Comparison of ENCODE assay signal across 8 mouse cellular contexts in the genomic region with DNA sequence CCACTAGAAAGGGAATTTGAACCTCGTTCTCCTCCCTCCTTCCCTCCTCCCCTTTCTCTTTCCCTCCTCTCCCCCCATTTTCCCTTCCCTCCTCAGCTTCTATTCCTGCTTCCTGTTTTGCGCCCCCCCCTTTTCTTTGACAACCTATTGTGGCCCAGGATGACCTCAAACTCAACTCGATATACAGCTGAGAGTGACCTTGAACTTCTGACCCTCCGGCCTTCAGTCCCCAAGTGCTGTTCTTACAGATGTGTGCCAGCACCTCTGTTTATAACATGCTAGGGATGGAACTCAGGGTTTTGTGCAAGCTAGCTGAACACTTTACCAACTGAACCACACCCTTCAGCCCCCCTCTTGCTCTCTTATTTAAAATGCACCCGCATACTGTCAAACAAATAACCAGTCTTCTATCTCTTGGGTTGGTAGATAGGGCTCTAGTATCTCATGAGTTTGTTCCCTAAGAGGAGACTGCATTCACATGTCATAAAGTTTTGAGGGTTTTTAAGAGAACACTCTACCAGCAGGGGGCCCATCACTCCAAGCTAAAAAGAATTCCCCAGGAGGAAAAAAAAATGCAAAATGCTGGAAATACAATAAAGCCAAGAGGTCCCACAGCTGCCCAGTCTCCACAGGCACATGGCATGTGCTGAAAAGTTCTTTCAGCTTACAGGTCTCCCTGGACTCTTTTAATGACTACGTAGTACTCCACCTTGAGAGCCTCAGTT. TPM values are rescaled to one million over a fixed set of nuclear protein-coding genes. Genes with fewer than 3 reads are reported as not detected.
DNase-seq lines count a peak whose midpoint lies in the region; ATAC-seq and TF ChIP-seq lines count a peak whose summit lies in the region.
"Had no signal": no experiment of that assay in that cellular context is flagged by ENCODE, and none has a peak within 500 bp of the region (broad histone marks: within the 10 kb centered on the region; RNA-seq: fewer than 3 reads in every experiment).

No protein-coding gene starts in this region.

- no peak for TF ChIP-seq POLR2A in kidney, adult 2 months (IDR thresholded peaks at IDR 0.05; ENCODE audit: low read depth, low read length)
- TF ChIP-seq POLR2A in CH12.LX (IDR thresholded peaks at IDR 0.05; ENCODE audit: low read depth, low read length): no peak

- dilution Hi-C loops in CH12.LX (cut with MboI; ENCODE audit: extremely low pct_ligation_motif_present, extremely low pct_unique_long_range_greater_than_20kb, low sequenced_read_pairs): no loop called here

- H3K9me3 ChIP-seq in kidney, embryonic 15.5 days (replicated peaks): no peaks in the 10 kb centered on the region
- H3K9me3 ChIP-seq in CH12.LX (replicated peaks; ENCODE audit: low read length): peaks cover 4% of the 10 kb centered on the region
- H3K9me3 ChIP-seq: midbrain, embryonic 12.5 days had no signal

- DNase-seq in kidney, adult 2 months: peak; percentile 59
- DNase-seq in 3T3-L1 (ENCODE audit: low read depth, low spot score) (peak; percentile 83), CH12.LX (ENCODE audit: extremely low read depth) (peak; percentile 52)
- DNase-seq in forelimb bud, embryonic 11.5 days (ENCODE audit: low read depth, low spot score): peak; percentile 40
- DNase-seq in retina, postnatal 1 day: no peak
- no peak for DNase-seq in frontal cortex, postnatal 10 days (ENCODE audit: low spot score in 2 of 2)

- no peak for TF ChIP-seq EP300 in CH12.LX (IDR thresholded peaks at IDR 0.05; ENCODE audit: low read length)

- H3K27ac ChIP-seq in kidney, adult 2 months (ENCODE audit: insufficient read depth, low read depth, low read length): no peak overlapping the region
- H3K27ac ChIP-seq in kidney, embryonic 15.5 days: no peak overlapping the region
- no peak overlapping the region for H3K27ac ChIP-seq in CH12.LX (ENCODE audit: insufficient read depth, low read depth)
- H3K27ac ChIP-seq: midbrain, embryonic 12.5 days had no signal

- H3K27me3 ChIP-seq in kidney, adult 2 months (replicated peaks; ENCODE audit: control insufficient read depth, insufficient read depth, low read length): no peaks in the 10 kb centered on the region
- H3K27me3 ChIP-seq in kidney, embryonic 15.5 days: peaks cover 9% of the 10 kb centered on the region; the same call in 1 of the 2 replicates
- no peaks in the 10 kb centered on the region for H3K27me3 ChIP-seq in CH12.LX (replicated peaks)

- H3K4me3 ChIP-seq in kidney, adult 2 months (ENCODE audit: insufficient read depth, low read depth, low read length): no peak overlapping the region
- no peak overlapping the region for H3K4me3 ChIP-seq in kidney, embryonic 15.5 days (replicated peaks)
- H3K4me3 ChIP-seq in CH12.LX (replicated peaks in 1 of 3; ENCODE audit: low read depth in 2 of 3, low read length in 2 of 3, poor library complexity in 1 of 3): no peak overlapping the region
- H3K4me3 ChIP-seq: midbrain, embryonic 12.5 days had no signal

- no peaks in the 10 kb centered on the region for H3K4me1 ChIP-seq in kidney, adult 2 months (ENCODE audit: control insufficient read depth, insufficient read depth, low read length)
- H3K4me1 ChIP-seq in kidney, embryonic 15.5 days: no peaks in the 10 kb centered on the region
- H3K4me1 ChIP-seq in CH12.LX (ENCODE audit: control insufficient read depth in 1 of 2, insufficient read depth in 2 of 2): peaks cover 2 to 14% of the 10 kb centered on the region in 2 experiments; a peak in 3 of 4 replicates
- H3K4me1 ChIP-seq: midbrain, embryonic 12.5 days had no signal

- no peak for ATAC-seq in kidney, embryonic 15.5 days (replicated peaks; ENCODE audit: low FRiP score)

- TF ChIP-seq RAD21 in CH12.LX (IDR thresholded peaks at IDR 0.05; ENCODE audit: low read depth, low read length): peak; percentile 84

- H3K4me2 ChIP-seq in kidney, embryonic 15.5 days: no peak overlapping the region
- H3K4me2 ChIP-seq in CH12.LX (ENCODE audit: insufficient read depth, low read depth, poor library complexity, severe bottlenecking): no peak overlapping the region
- H3K4me2 ChIP-seq: midbrain, embryonic 12.5 days had no signal

- H3K9ac ChIP-seq in kidney, embryonic 15.5 days: no peak overlapping the region
- no peak overlapping the region for H3K9ac ChIP-seq in CH12.LX (ENCODE audit: insufficient read depth, low read depth)
- H3K9ac ChIP-seq: midbrain, embryonic 12.5 days had no signal

- H3K36me3 ChIP-seq in kidney, adult 2 months (ENCODE audit: control insufficient read depth, insufficient read depth, low read length): no peaks in the 10 kb centered on the region
- H3K36me3 ChIP-seq in kidney, embryonic 15.5 days: no peaks in the 10 kb centered on the region
- H3K36me3 ChIP-seq in CH12.LX (replicated peaks in 1 of 2; ENCODE audit: control insufficient read depth in 1 of 2, insufficient read depth in 1 of 2, low read length in 1 of 2): no peaks in the 10 kb centered on the region
- H3K36me3 ChIP-seq: midbrain, embryonic 12.5 days had no signal

- 67% methylated on average over 6 of the region's 6 CpGs for WGBS in kidney, adult 2 months
- 62% methylated on average over 6 of the region's 6 CpGs for WGBS in kidney, embryonic 15.5 days

- no peak for TF ChIP-seq CTCF in kidney, adult 2 months (conservative IDR thresholded peaks at IDR 0.05; ENCODE audit: insufficient read depth, insufficient read length, low read depth, low read length)
- peak in 1 of 2 experiments; percentile 85; a peak in 2 of 4 replicates for TF ChIP-seq CTCF in CH12.LX (conservative IDR thresholded peaks at IDR 0.05 in 1 of 2, IDR thresholded peaks at IDR 0.05 in 1 of 2; ENCODE audit: low read depth in 2 of 2, low read length in 2 of 2)

- no peaks in the 10 kb centered on the region for H3K79me2 ChIP-seq in CH12.LX (replicated peaks; ENCODE audit: control insufficient read depth, extremely low read depth, insufficient read depth, poor library complexity, severe bottlenecking)

- in situ Hi-C loops in CH12.LX (cut with MboI; ENCODE audit: low pct_ligation_motif_present, low pct_unique_long_range_greater_than_20kb, low sequenced_read_pairs): loop anchor here (25.0 kb wide), 1 partner anchor 421 kb away; no protein-coding TSS in a partner anchor

TF ChIP-seq in CH12.LX, 34 proteins besides CTCF, POLR2A, EP300 and RAD21:
- TF ChIP-seq ZKSCAN1 (IDR thresholded peaks at IDR 0.05; ENCODE audit: borderline replicate concordance, low read depth, low read length) (no peak), SMC3 (IDR thresholded peaks at IDR 0.05; ENCODE audit: low read depth, low read length) (peak; percentile 94), MAX (IDR thresholded peaks at IDR 0.05; ENCODE audit: low read length) (peak; percentile 36; the same call in 1 of the 2 replicates), BHLHE40 (IDR thresholded peaks at IDR 0.05; ENCODE audit: low read depth, low read length) (peak; percentile 23; the same call in 1 of the 2 replicates), MAFK (IDR thresholded peaks at IDR 0.05; ENCODE audit: insufficient replicate concordance, low read length) (no peak), ZNF384 (IDR thresholded peaks at IDR 0.05; ENCODE audit: low read depth, low read length) (peak; percentile 94), ZC3H11A (IDR thresholded peaks at IDR 0.05; ENCODE audit: low read depth, low read length) (peak; percentile 94)

RNA-seq across cellular contexts. Expression of a gene that starts 20.8 kb away (rescaled TPM):
- 0.53 and 0.69 TPM in 2 replicates for polyA plus RNA-seq in kidney, adult 2 months (2012; rRNA removed)
- polyA plus RNA-seq in kidney, embryonic 15.5 days (2015; fragmentation: Nextera tagmentation; extraction: Ambion mirVana): 1.0 and 2.5 TPM in 2 replicates
- 0.21 and 0.25 TPM in 2 replicates for total RNA-seq in CH12.LX (2012; rRNA removed)
- total RNA-seq in CH12.LX (2014; rRNA removed): 0.30 TPM in 1 of 2 replicates, not detected in the other
- 0.25 TPM in 1 of 2 replicates, not detected in the other for polyA plus RNA-seq in CH12.LX (2012; ENCODE audit: insufficient read length, low read depth)

Comparison
In these comparisons a context has a peak if more than half of its experiments do, and no peak if none do; other contexts are left out.
1. DNase-seq: peak in kidney, adult 2 months (single experiment), 3T3-L1 (single experiment), CH12.LX (single experiment) and forelimb bud, embryonic 11.5 days (single experiment); none in retina, postnatal 1 day (single experiment) and frontal cortex, postnatal 10 days (0 of 2).